Mouse (Mus musculus): ENCODE data around the gene Edc3.

DNA sequence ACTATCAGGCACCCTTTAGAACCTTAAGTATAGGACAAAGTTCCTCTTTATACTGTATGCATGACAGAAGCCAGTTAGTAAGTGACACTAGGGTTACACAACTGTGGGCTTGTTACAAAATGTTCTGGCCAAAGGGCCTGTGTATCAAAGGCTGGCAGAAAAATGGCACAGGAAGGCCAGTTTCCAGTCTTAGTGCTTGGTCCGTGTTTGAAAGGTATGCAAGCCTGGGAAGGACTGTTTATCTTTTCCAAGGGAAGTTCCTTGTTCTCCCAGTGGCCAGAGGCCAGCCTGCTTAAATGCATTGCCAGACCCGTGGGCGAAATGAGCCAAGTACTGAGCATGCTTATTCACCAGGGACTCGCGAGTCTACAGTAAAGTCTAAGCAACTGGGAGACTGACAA is 15.0 kb downstream of the Edc3 start:
- TF ChIP-seq CHD2 (IDR thresholded peaks at IDR 0.05; ENCODE audit: low read depth, low read length) = no peak
- TF ChIP-seq HCFC1 (IDR thresholded peaks at IDR 0.05; ENCODE audit: borderline replicate concordance, insufficient read depth, low read length) = no peak
- TF ChIP-seq ZNF384 (IDR thresholded peaks at IDR 0.05; ENCODE audit: low read depth, low read length) = no peak
- TF ChIP-seq MAFK (IDR thresholded peaks at IDR 0.05; ENCODE audit: insufficient read depth, low read depth, low read length) = no peak
- no peak for TF ChIP-seq ZC3H11A (IDR thresholded peaks at IDR 0.05; ENCODE audit: borderline replicate concordance, low read depth, low read length)

Data from ES-E14 (cell line).